Mouse (Mus musculus) hindbrain, embryonic 14.5 days (tissue): ENCODE data around the gene Ccdc84. TPM values are rescaled to one million over a fixed set of nuclear protein-coding genes. Genes with fewer than 3 reads are reported as not detected.
"Not testable (repeated sequence)": the region's sequence is repeated elsewhere in the genome, so short reads cannot be mapped to it uniquely, and the experiment has no call there.

Source experiments
- ATAC-seq: fragments of 200-750 bp; cut with Nextera tagmentation; 2 replicates; pipeline ENCODE4 v1.8.0; 2017; ENCODE audit warnings: moderate number of reproducible peaks, mild to moderate bottlenecking, moderate TSS enrichment, moderate library complexity; ENCODE audit not compliant: low FRiP score
- DNase-seq: peaks from one replicate; pipeline ENCODE4 v3.0.0-alpha.2; 2015; ENCODE audit warnings: low spot score
- H3K27ac ChIP-seq: fragments of 300-500 bp; sonication (generic); 2 replicates; pipeline ENCODE4 v1.5.1; 2014; ENCODE audit warnings: mild to moderate bottlenecking, moderate library complexity
- H3K27me3 ChIP-seq: fragments of 300-500 bp; sonication (generic); 2 replicates; pipeline ENCODE4 v1.6.1; 2014; ENCODE audit warnings: mild to moderate bottlenecking, low read length, mixed read lengths; ENCODE audit not compliant: control insufficient read depth, insufficient read depth
- H3K36me3 ChIP-seq: fragments of 300-500 bp; sonication (generic); replicated peaks from 2 replicates; pipeline ENCODE4 v1.6.1; 2014; ENCODE audit not compliant: control insufficient read depth, insufficient read depth
- H3K4me1 ChIP-seq: fragments of 300-500 bp; sonication (generic); replicated peaks from 2 replicates; pipeline ENCODE4 v1.6.1; 2014; ENCODE audit warnings: antibody characterized with exemption, low read length, mixed read lengths; ENCODE audit not compliant: control insufficient read depth, insufficient read depth
- H3K4me2 ChIP-seq: fragments of 300-500 bp; sonication (generic); replicated peaks from 2 replicates; pipeline ENCODE4 v1.6.1; 2014; ENCODE audit warnings: mild to moderate bottlenecking, moderate library complexity
- H3K4me3 ChIP-seq: fragments of 300-500 bp; sonication (generic); replicated peaks from 2 replicates; pipeline ENCODE4 v1.5.1; 2014; ENCODE audit warnings: mild to moderate bottlenecking, low read length
- H3K9ac ChIP-seq: fragments of 300-500 bp; sonication (generic); 2 replicates; pipeline ENCODE4 v1.6.1; 2014
- H3K9me3 ChIP-seq: fragments of 300-500 bp; sonication (generic); 2 replicates; pipeline ENCODE4 v1.6.1; 2016; ENCODE audit warnings: low read length; ENCODE audit not compliant: control insufficient read depth
- WGBS: fragments of 180-500 bp; shearing (Covaris S2); extraction: QIAGEN DNeasy Blood & Tissue Kit; methylation state at CpG from one replicate; pipeline ENCODE4 v1.1.7; 2014; 5-methylcytosine and 5-hydroxymethylcytosine counted together
- polyA plus RNA-seq: library from polyadenylated mRNA; unstranded; fragments of >200 nt; fragmentation: Nextera tagmentation; extraction: Ambion mirVana; gene quantifications from 2 replicates; pipeline ENCODE4 v1.2.1, GENCODE M21; 2014

Gene Ccdc84
- polyA plus RNA-seq: 23.3 and 28.2 TPM in 2 replicates

DNA sequence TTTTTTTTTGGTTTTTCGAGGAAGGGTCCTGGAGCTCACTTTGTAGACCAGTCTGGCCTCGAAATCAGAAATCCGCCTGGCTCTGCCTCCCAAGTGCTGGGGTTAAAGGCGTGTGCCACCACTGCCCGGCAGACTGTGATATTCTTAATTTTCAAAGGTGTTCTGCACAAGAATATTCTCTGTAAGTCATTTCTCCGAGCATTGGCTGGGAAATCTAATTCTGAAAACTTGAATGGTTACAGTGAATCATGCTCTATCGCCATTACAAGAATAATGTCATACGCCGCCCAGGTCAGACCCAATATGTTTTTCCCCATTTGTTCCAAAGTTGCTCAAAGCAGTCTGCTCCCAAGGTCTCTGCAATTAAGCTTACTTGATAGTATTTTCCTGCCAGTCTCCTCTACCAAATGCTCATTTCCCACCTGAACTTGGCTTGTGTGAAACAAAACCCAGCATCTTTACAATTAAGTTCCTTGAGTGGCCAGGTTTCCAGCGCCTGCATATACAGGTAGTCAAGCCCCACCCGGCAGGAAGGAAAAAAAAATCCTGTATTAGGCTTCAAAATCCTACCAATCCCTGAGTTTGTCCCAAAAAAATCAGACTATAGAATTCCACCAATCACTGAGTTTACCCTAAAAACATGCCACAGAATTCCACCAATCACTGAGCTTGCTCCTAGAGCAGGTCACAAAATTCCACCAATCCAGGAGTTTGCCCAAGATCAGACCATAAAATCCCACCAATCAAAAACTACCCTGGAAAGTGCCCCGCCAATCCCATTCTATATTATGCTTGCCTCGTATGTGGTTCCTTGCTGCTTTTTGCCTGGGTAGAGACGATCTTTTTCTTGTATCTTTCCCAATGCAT lies at the start of gene Ccdc84:
Ccdc84 (minus strand) TSS at position 51 of the 867 bp plus-strand sequence.
- 80% methylated on average over 14 of the region's 14 CpGs for WGBS
- DNase-seq: no peak
- Histone ChIP-seq H3K27me3 (no peaks in the 10 kb centered on the region), H3K9ac (peak within 1 kb of the TSS; percentile 95), H3K27ac (peak within 1 kb of the TSS; percentile 90), H3K4me3 (peak within 1 kb of the TSS; percentile 86), H3K36me3 (peaks cover 16% of the 10 kb centered on the region), H3K4me1 (peaks cover 7% of the 10 kb centered on the region), H3K9me3 (no peaks in the 10 kb centered on the region), H3K4me2 (peak within 1 kb of the TSS; percentile 94)
- no peak for ATAC-seq

DNA sequence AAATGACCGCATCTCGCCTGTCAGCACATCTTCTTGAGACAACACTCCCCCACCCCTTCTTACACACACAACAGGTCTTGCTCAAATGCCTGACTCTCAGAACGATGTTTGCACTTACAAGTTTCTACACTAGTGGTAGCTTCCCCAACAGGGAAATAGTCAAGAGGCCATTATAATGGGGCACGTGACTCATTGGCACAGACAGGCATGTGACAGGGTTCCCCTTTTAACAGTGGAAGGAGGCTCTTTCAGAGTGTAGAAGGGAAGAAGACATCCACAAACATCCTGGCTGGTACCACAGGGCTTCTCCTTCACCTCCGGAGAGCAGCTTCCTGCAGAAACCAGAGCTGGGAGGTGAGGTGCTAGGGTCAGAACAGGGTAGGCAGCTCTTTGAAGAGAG lies 43.6 kb upstream of the Ccdc84 start:
- Histone ChIP-seq H3K9ac (no peak overlapping the region), H3K4me2 (no peak overlapping the region), H3K27me3 (no peaks in the 10 kb centered on the region), H3K9me3 (no peaks in the 10 kb centered on the region), H3K4me3 (no peak overlapping the region), H3K36me3 (no peaks in the 10 kb centered on the region), H3K27ac (no peak overlapping the region), H3K4me1 (peaks cover 12% of the 10 kb centered on the region)
- DNase-seq: no peak
- no peak for ATAC-seq
- WGBS: 89% methylated on average over 5 of the region's 5 CpGs

DNA sequence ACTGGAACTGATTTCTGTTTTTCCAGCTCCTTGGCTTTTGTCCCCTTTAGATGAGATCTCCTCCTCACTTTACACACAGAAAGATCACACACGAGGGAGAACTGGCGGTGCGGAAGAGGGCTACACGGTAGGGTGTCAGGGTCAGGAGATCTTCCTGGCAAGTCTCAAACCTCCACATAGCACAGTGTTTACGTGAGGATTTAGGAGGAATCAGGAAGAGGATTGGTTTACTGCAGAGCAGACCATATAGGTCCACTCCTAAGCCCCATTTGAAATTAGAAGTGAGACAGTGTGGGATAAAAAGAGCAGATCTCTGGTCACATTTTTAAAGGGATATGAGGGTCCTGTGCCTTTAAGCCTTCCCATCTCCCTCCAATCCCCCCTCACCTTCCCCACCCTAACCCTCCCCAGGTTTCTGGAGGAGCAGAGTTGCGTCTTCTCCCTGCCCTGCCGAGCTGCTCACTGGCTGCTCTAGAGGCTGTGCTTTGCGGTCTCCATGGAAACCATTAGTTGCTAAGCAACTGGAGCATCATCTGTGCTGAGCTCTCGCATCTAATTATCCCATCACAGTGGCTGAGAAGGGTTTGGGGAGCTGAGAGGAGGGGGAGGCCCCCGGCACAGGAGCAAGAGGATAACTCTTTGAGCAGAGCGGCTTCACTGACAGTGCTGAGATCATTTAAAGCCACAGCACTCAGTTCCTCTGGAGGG lies 38.8 kb upstream of the Ccdc84 start:
- Histone ChIP-seq H3K27ac (peak overlapping the region; percentile 92), H3K4me1 (peaks cover 31% of the 10 kb centered on the region), H3K27me3 (peaks cover 5% of the 10 kb centered on the region; the same call in 1 of the 2 replicates), H3K4me3 (no peak overlapping the region), H3K4me2 (peak overlapping the region; percentile 45), H3K9me3 (no peaks in the 10 kb centered on the region), H3K36me3 (no peaks in the 10 kb centered on the region), H3K9ac (peak overlapping the region; percentile 41)
- peak; percentile 96 for ATAC-seq
- peak; percentile 97 for DNase-seq
- WGBS: 3% methylated on average over 11 of the region's 11 CpGs

DNA sequence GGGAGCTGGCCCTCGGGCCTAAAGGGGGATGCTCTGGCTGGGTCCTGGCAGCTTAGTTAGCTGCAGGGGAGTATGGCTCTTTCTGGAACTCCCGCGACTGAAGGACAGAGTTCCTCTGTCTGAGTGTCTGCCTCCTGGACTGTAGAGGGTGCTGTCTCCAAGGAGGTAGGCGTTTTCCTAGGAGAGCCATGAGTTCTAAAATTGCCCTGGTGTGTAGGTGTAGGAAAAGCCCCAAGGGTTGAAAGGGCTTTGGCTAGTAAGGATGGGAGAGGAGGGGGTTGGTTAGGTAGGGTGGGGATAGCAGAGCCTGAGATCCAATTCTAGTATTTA lies 36.5 kb upstream of the Ccdc84 start, which contains the start of gene Upk2:
Upk2 (minus strand) TSS at position 86 of the 330 bp plus-strand sequence.
- Histone ChIP-seq H3K36me3 (no peaks in the 10 kb centered on the region), H3K4me1 (peaks cover 31% of the 10 kb centered on the region), H3K27ac (no peak within 1 kb of the TSS), H3K27me3 (peaks cover 5% of the 10 kb centered on the region; the same call in 1 of the 2 replicates), H3K9ac (peak within 1 kb of the TSS; percentile 8; the same call in 1 of the 2 replicates), H3K4me3 (no peak within 1 kb of the TSS), H3K9me3 (no peaks in the 10 kb centered on the region), H3K4me2 (no peak within 1 kb of the TSS)
- ATAC-seq: no peak
- WGBS: 22% methylated on average over 4 of the region's 4 CpGs
- no peak for DNase-seq

DNA sequence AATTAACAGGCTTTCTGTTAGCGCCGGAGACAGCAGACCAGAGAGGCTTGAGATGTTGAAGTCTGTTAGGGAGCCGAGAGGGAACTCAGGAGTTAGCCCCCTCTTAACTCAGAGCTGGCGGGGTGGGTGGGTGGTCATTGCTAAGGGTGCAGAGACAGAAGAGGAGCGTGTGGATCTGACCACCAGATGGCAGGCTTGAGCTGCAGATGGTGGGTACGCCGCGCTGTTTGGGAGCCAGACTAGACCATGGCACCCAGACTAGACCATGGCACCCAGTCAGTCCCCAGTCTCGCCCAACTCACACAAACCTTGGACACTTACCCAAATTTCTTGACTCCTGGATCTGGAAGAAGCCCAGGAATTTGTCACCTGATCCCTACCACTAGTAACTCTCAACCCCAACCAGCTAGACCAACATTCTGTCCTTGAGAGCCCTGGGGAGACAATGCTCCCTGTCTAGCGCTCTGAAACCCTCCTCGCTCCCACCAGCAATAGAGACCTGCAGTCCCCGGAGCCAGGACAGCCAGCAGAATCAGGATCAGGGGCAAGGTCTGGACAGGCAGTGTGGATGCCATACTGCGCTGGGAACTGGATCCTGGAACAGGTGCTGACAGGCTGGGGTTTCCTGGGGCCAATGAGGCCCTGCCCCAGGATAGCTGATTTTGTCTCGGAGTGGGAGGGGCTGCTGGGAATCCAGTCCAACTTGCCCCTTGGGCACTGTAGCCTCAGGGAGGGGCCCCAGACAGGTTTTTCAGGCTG lies 35.9 kb upstream of the Ccdc84 start:
- Histone ChIP-seq H3K4me1 (peaks cover 31% of the 10 kb centered on the region), H3K4me3 (no peak overlapping the region), H3K27me3 (peaks cover 5% of the 10 kb centered on the region; the same call in 1 of the 2 replicates), H3K36me3 (no peaks in the 10 kb centered on the region), H3K4me2 (no peak overlapping the region), H3K9ac (no peak overlapping the region), H3K27ac (no peak overlapping the region), H3K9me3 (no peaks in the 10 kb centered on the region)
- peak; percentile 77; the same call in 1 of the 2 replicates for ATAC-seq
- DNase-seq: peak; percentile 94
- WGBS: 10% methylated on average over 14 of the region's 14 CpGs

DNA sequence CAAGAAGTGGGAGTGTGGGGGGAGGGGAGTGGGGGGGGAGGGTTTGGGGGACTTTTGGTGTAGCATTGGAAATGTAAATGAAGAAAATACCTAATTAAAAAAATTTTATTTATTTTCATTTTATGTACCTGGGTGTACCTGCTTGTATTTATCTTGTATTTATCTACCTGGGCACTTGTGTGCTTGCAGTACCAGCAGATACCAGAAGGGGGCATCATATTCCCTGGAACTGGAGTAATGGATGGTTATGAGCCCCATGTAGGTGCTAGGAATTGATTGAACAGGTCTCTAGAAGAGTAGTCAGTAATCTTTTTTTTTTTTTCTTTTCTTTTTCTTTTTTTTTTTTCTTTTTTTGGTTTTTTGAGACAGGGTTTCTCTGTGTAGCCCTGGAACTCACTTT lies 32.0 kb upstream of the Ccdc84 start:
- H3K4me1 ChIP-seq: peaks cover 4% of the 10 kb centered on the region; the same call in 1 of the 2 replicates
- peaks cover 5% of the 10 kb centered on the region; the same call in 1 of the 2 replicates for H3K27me3 ChIP-seq
- H3K4me2 ChIP-seq: no peak overlapping the region
- no peak for ATAC-seq
- no peaks in the 10 kb centered on the region for H3K9me3 ChIP-seq
- no peak for DNase-seq
- H3K9ac ChIP-seq: no peak overlapping the region
- H3K27ac ChIP-seq: no peak overlapping the region
- no peaks in the 10 kb centered on the region for H3K36me3 ChIP-seq
- no peak overlapping the region for H3K4me3 ChIP-seq

DNA sequence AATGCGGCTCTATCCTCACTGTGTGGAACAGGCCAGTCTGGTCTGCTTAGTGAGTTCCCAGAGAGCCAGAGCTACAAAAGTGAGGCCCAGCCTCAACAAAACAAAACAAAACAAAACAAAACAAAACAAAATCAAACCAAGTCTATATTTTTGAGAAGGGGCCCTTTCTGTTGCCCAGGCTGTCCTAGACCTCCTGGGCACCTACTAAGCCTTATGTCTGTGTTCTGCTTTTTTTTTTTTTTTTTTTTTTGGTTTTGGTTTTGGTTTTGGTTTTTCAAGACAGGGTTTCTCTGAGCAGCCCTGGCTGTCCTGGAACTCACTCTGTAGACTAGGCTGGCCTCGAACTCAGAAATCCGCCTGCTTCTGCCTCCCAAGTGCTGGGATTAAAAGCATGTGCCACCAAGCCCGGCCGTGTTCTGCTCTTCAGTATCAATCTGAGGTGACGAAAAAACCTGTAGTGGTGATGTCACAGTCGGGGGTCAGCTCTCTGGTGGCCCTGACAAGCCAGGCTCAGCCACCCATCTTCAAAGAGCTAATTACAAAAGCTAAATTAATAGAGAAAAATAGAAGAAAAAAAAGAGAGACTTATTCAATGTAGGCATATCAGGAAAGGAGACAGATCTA lies 26.1 kb upstream of the Ccdc84 start:
- WGBS: 87% methylated on average over 7 of the region's 7 CpGs

DNA sequence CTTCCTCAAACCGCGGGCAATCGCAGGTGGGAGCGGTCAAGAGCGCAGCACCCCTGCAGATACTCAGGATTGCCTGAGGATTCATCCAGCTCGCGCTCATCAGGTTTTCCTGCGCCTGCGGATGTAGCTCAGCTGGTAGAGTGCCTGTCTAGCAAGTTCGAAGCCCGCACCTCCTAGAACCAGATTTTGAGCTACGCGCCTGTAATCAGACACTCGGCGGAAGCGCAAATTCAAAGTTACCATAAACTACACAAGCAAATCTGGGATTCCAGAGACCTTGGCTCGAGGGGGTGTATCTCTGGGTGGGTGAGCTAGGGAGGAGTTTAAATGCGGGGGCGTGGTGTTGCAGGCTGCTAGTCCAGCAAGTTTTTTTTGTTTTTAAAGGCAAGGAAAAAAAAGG lies 22.6 kb upstream of the Ccdc84 start, which contains the start of gene Foxr1:
Foxr1 (minus strand) TSS at position 176 of the 400 bp plus-strand sequence.
- WGBS: 75% methylated on average over 19 of the region's 19 CpGs
- Histone ChIP-seq H3K27ac (no peak within 1 kb of the TSS), H3K9ac (no peak within 1 kb of the TSS), H3K27me3 (no peaks in the 10 kb centered on the region), H3K4me2 (no peak within 1 kb of the TSS), H3K4me3 (no peak within 1 kb of the TSS), H3K36me3 (no peaks in the 10 kb centered on the region), H3K4me1 (no peaks in the 10 kb centered on the region), H3K9me3 (no peaks in the 10 kb centered on the region)
- no peak for DNase-seq
- no peak for ATAC-seq

More for the DNA sequence above, 26.1 kb upstream of the Ccdc84 start:
- not testable (repeated sequence) for H3K27ac ChIP-seq, ATAC-seq, H3K4me2 ChIP-seq, H3K36me3 ChIP-seq, H3K9me3 ChIP-seq, H3K9ac ChIP-seq, H3K27me3 ChIP-seq, DNase-seq, H3K4me1 ChIP-seq, H3K4me3 ChIP-seq
